Mouse (Mus musculus) hindbrain, embryonic 12.5 days (tissue): ENCODE data around the gene Zfp42. TPM values are rescaled to one million over a fixed set of nuclear protein-coding genes. Genes with fewer than 3 reads are reported as not detected.

ENCODE experiments used
- polyA plus RNA-seq: library from polyadenylated mRNA; unstranded; fragments of >200 nt; fragmentation: Nextera tagmentation; extraction: Ambion mirVana; gene quantifications from 2 replicates; pipeline ENCODE4 v1.2.1, GENCODE M21; 2016

Zfp42 gene
- polyA plus RNA-seq, 1 experiment from 2014 or later, result not detected

Other genes with a start within 250 kb of the Zfp42 start
- gene Triml1, start 165.5 kb downstream of the Zfp42 start, polyA plus RNA-seq, result not detected in 2 replicates
- gene Triml2, start 126.4 kb downstream of the Zfp42 start, polyA plus RNA-seq, result not detected in 2 replicates
- not detected in 2 replicates for gene Adam26b, start 221.1 kb upstream of the Zfp42 start, polyA plus RNA-seq